Mouse (Mus musculus) induced T-regulatory cell, adult 2 months (primary cell): ENCODE measurements around the gene Ift81.

Experiments used
- DNase-seq: peaks from one replicate; pipeline ENCODE4 v3.0.0-alpha.2; 2012; ENCODE audit warnings: low read depth

Ift81 gene

GRCm38 (mm10) chr5:122547810-122548209, 66.5 kb downstream of the Ift81 start:
- DNase-seq: peak; percentile 15

GRCm38 (mm10) chr5:122547251-122547714, 67.0 kb downstream of the Ift81 start:
- peak; percentile 53 for DNase-seq

GRCm38 (mm10) chr5:122543392-122543791, 70.9 kb downstream of the Ift81 start:
- no peak for DNase-seq

GRCm38 (mm10) chr5:122541871-122542270, 72.4 kb downstream of the Ift81 start:
- no peak for DNase-seq

GRCm38 (mm10) chr5:122538077-122538476, 76.2 kb downstream of the Ift81 start:
- DNase-seq: no peak

- no peak for DNase-seq
Measured at GRCm38 (mm10) chr5:122537654-122538053, 76.7 kb downstream of the Ift81 start.

GRCm38 (mm10) chr5:122533884-122534283, 80.4 kb downstream of the Ift81 start:
- DNase-seq: no peak

GRCm38 (mm10) chr5:122529913-122530604, 84.3 kb downstream of the Ift81 start:
- no peak for DNase-seq

GRCm38 (mm10) chr5:122529316-122529715, 85.0 kb downstream of the Ift81 start:
- no peak for DNase-seq

- DNase-seq: no peak
Measured at GRCm38 (mm10) chr5:122528591-122528990, 85.7 kb downstream of the Ift81 start.

GRCm38 (mm10) chr5:122527761-122528160, 86.6 kb downstream of the Ift81 start:
- no peak for DNase-seq

- DNase-seq: no peak
Measured at GRCm38 (mm10) chr5:122526878-122527730, 87.2 kb downstream of the Ift81 start.

GRCm38 (mm10) chr5:122526405-122526804, 87.9 kb downstream of the Ift81 start:
- no peak for DNase-seq

- no peak for DNase-seq
Measured at GRCm38 (mm10) chr5:122525238-122525931, 88.9 kb downstream of the Ift81 start.

- DNase-seq: no peak
Measured at GRCm38 (mm10) chr5:122524854-122525237, 89.5 kb downstream of the Ift81 start.

GRCm38 (mm10) chr5:122524244-122524643, 90.1 kb downstream of the Ift81 start:
- DNase-seq: no peak

- DNase-seq: no peak
Measured at GRCm38 (mm10) chr5:122521130-122521473, 93.2 kb downstream of the Ift81 start.

- DNase-seq: no peak
Measured at GRCm38 (mm10) chr5:122520254-122521129, 93.8 kb downstream of the Ift81 start.

GRCm38 (mm10) chr5:122519043-122519660, 95.2 kb downstream of the Ift81 start:
- no peak for DNase-seq

GRCm38 (mm10) chr5:122518247-122518646, 96.1 kb downstream of the Ift81 start:
- DNase-seq: no peak

GRCm38 (mm10) chr5:122516901-122517300, 97.4 kb downstream of the Ift81 start:
- no peak for DNase-seq
